Mouse (Mus musculus): ENCODE data around the gene Srebf2. TPM values are rescaled to one million over a fixed set of nuclear protein-coding genes. Genes with fewer than 3 reads are reported as not detected.
A peak's percentile ranks its signal among the peaks of the same experiment; 100 is the strongest.
"Not testable (repeated sequence)": the region's sequence is repeated elsewhere in the genome, so short reads cannot be mapped to it uniquely, and the experiment has no call there.

Srebf2 gene
- polyA plus RNA-seq (2012; ENCODE audit: insufficient read depth, insufficient read length, missing spikeins) = 53.3 and 63.9 TPM in 2 replicates

DNA sequence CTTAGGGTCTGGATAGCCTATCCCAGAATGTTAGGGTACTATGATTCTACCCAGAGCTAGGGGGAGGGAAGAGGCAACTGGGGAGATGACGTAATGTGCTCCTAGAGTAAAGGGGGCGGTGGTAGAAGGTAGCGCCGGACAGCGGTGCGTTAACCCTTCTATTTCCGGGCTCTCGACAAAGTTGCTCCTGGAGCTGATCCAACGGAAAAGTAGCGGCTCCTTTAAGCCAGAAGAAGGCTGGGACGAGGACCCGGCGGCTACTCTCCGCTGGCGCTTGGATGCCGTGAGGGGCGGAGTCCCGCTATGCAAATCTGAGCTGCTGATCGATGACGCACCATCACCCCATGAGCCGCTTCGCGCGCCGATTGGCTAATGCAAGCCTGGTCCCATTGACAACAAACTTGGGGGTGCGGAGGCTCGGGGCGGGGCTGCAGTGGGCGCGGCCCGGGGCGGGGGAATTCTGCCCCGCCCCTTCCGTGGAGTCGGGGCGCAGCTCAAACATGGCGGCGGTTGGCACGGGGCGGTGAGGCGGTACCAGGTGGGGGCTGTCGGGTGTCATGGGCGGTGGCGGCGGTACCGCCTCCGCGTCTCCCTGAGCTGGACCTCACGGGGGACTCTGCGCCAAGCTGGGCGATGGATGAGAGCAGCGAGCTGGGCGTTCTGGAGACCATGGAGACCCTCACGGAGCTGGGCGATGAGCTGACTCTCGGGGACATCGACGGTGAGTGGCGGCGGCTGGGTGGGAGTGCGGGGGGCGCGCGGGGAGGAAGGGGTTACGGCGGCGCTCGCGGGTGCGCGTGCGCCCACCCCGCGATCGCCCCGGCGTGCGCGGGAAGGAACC, at the start of gene Srebf2:
Srebf2 (plus strand) TSS at position 412 of the 841 bp plus-strand sequence.
- no peak for TF ChIP-seq CTCF (IDR thresholded peaks at IDR 0.05; ENCODE audit: low read depth, low read length)
- TF ChIP-seq POLR2A (IDR thresholded peaks at IDR 0.05; ENCODE audit: borderline replicate concordance, low read depth, low read length) = peak; percentile 25; the same call in 1 of the 2 replicates
- Histone ChIP-seq H3K4me3 (ENCODE audit: insufficient read depth, low read length) (peak within 1 kb of the TSS; percentile 95), H3K4me1 (ENCODE audit: control insufficient read depth, insufficient read depth, low read length) (peaks cover 30% of the 10 kb centered on the region), H3K27ac (ENCODE audit: insufficient read depth, low read depth, low read length) (peak within 1 kb of the TSS; percentile 89)

DNA sequence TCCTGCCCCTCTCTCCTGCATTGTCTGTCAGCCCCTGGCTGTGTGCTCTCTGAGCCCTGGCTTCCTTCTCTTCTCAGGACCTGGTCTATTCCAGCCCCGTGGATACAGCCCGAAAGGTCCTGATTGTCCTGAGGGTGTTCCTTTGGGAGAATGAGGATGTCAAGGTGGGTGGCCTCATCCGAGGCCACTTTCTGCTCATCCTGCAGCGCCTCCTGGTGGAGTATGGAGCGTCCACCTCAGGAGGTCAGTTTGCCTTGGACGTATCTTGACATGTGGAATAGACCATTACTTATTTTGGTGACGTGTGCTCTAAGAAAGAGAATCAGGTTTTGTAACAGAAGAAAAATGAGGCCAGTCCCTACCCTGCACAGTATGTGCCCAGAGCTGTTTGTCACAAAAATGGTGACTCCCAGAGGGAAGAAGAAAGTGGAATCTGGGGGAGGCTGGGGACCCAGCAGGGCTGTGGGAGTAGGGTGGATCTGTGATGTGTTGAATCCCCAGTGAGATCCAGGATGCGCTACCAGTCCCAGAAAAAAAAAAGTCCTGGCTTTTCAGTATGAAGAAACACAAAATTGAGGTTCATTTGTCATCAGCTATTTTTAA, 39.9 kb upstream of the Srebf2 start:
- no peak overlapping the region for H3K27ac ChIP-seq (ENCODE audit: insufficient read depth, low read depth, low read length)
- TF ChIP-seq POLR2A (IDR thresholded peaks at IDR 0.05; ENCODE audit: borderline replicate concordance, low read depth, low read length) (no peak), CTCF (IDR thresholded peaks at IDR 0.05; ENCODE audit: low read depth, low read length) (peak; percentile 85; the same call in 1 of the 2 replicates)
- no peaks in the 10 kb centered on the region for H3K4me1 ChIP-seq (ENCODE audit: control insufficient read depth, insufficient read depth, low read length)
- no peak overlapping the region for H3K4me3 ChIP-seq (ENCODE audit: insufficient read depth, low read length)

DNA sequence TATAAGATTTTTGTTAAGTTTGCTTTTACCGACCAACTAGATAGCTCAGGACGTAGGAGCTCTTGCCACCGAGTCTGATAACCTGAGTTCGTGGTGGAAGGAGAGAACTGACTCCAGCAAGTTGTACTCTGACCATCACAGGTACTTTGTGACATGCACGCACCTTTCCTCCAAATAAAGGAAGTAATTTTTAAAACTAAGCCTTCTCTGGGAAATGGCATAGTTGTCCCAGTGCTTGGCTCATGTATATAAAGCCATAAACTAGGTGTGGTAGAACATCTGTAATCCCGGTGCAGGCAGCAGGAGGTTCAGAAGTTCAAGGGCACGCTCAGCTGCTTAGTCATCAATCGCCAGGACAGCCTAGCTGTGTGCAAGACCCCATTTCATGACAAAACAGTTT, 26.4 kb upstream of the Srebf2 start:
- Histone ChIP-seq H3K4me3 (ENCODE audit: insufficient read depth, low read length) (no peak overlapping the region), H3K4me1 (ENCODE audit: control insufficient read depth, insufficient read depth, low read length) (peaks cover 3% of the 10 kb centered on the region), H3K27ac (ENCODE audit: insufficient read depth, low read depth, low read length) (no peak overlapping the region)
- TF ChIP-seq POLR2A (IDR thresholded peaks at IDR 0.05; ENCODE audit: borderline replicate concordance, low read depth, low read length) (no peak), CTCF (IDR thresholded peaks at IDR 0.05; ENCODE audit: low read depth, low read length) (no peak)

DNA sequence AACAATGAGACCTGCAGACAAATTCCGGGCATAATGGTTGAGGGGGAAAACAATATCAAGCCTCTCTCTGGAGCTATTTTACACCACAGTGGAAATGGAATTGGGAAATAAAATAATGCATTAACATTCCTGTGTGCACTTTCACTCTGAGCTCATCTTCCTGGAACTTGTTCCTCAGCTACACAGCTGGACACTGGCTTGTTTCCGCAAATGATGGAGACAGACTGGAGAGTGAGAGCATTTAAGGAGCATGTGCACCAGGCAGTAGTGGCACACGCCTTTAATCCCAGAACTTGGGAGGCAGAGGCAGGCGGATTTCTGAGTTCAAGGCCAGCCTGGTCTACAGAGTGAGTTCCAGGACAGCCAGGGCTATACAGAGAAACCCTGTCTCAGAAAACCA, 20.3 kb upstream of the Srebf2 start:
- Histone ChIP-seq H3K27ac (ENCODE audit: insufficient read depth, low read depth, low read length) (peak overlapping the region; percentile 73), H3K4me1 (ENCODE audit: control insufficient read depth, insufficient read depth, low read length) (peaks cover 19% of the 10 kb centered on the region)
- H3K4me3 ChIP-seq (ENCODE audit: insufficient read depth, low read length) = not testable (repeated sequence)

DNA sequence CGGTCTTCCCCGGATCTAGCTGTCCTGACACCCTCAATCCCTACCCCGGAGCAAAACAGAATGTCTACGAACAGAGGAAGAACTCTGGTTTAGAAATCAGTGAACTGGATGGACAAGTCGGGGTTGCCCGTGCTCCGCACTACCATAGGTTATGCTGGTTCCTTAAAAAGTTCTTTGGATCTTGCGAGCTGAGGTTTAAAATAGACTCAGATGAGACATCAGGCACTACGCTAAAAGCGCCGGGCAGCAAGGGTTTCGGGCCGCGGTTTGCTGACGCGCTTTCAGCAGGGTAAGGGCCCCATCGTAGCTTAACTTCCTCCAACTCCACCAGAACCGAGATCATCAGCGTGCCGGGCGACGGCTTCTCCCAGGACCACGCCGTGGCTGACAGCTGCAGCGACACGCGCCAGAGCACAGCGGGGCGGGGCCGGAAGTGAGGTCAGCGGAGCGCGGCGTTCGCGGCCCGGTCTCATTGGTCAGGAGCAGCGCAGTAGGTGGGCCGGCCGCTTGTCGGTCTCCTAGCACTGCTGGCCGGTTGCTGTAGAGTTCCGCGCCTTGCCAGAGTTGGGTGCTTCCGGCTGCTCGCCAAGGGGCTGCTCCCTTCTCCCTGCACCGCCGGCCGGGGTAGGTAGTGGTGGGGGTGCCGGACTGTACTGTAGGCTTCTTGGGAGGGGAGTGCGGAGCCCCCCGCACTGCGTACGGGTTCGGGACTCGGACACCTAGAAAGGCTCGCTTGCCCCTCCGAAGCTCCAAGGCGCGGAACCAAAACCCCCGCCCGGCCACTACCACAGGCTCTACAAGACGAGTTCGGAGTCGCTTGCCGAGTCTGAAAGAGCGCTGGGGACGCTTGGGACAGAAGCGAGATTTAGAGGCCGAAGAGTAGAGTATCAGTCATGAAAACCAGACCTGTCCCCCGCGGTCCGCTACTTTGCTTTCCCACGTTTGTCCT, 19.3 kb upstream of the Srebf2 start, which contains the start of gene Ccdc134:
Ccdc134 (plus strand) TSS at position 497 of the 949 bp plus-strand sequence.
- H3K4me1 ChIP-seq (ENCODE audit: control insufficient read depth, insufficient read depth, low read length) = peaks cover 19% of the 10 kb centered on the region
- TF ChIP-seq CTCF (IDR thresholded peaks at IDR 0.05; ENCODE audit: low read depth, low read length) = no peak
- no peak for TF ChIP-seq POLR2A (IDR thresholded peaks at IDR 0.05; ENCODE audit: borderline replicate concordance, low read depth, low read length)
- peak within 1 kb of the TSS; percentile 73 for H3K27ac ChIP-seq (ENCODE audit: insufficient read depth, low read depth, low read length)
- peak within 1 kb of the TSS; percentile 85 for H3K4me3 ChIP-seq (ENCODE audit: insufficient read depth, low read length)

DNA sequence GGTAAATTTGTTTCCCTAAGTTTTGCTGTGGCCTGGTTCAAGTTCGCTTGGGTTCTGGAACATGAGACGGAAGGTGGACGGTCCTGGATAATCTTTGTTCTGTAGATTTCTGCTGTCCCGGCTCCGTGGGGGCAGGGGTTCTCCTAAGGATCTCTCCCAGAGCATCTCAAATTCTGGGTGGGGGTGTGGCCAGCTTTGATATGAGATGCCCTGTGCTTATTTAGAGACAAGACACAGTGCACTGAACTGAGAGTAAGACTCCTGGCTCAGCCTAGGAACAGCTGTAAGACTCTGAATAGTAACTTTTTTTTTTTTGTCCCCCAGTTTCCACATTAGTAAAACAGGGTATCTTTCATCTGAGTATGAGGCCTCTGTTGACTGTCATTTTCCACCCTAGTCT, 18.6 kb upstream of the Srebf2 start:
- Histone ChIP-seq H3K4me1 (ENCODE audit: control insufficient read depth, insufficient read depth, low read length) (peaks cover 19% of the 10 kb centered on the region), H3K4me3 (ENCODE audit: insufficient read depth, low read length) (peak overlapping the region; percentile 85), H3K27ac (ENCODE audit: insufficient read depth, low read depth, low read length) (no peak overlapping the region; the same call in 1 of the 2 replicates)
- TF ChIP-seq CTCF (IDR thresholded peaks at IDR 0.05; ENCODE audit: low read depth, low read length) (no peak), POLR2A (IDR thresholded peaks at IDR 0.05; ENCODE audit: borderline replicate concordance, low read depth, low read length) (no peak)

DNA sequence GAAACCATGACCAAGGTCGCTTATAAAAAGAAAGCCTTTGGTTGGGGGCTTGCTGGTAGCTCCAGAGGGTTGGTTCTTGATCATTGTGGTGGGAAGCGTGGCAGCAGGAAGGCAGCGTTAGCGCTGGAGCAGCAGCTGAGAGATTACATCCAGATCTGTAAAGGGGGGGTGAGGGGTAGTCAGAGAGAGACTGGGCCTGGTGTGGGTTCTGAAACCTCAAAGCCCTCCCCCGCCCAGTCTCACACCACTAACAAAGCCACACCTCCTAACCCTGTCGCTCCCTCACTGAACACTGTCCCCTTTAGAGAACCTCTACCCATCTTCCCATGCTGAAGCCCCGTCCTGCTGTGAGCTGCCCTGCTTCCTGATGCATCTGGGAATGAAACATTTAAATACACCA, 16.4 kb upstream of the Srebf2 start:
- Histone ChIP-seq H3K4me3 (ENCODE audit: insufficient read depth, low read length) (no peak overlapping the region), H3K4me1 (ENCODE audit: control insufficient read depth, insufficient read depth, low read length) (peaks cover 15% of the 10 kb centered on the region)
- TF ChIP-seq CTCF (IDR thresholded peaks at IDR 0.05; ENCODE audit: low read depth, low read length) (no peak), POLR2A (IDR thresholded peaks at IDR 0.05; ENCODE audit: borderline replicate concordance, low read depth, low read length) (no peak)

DNA sequence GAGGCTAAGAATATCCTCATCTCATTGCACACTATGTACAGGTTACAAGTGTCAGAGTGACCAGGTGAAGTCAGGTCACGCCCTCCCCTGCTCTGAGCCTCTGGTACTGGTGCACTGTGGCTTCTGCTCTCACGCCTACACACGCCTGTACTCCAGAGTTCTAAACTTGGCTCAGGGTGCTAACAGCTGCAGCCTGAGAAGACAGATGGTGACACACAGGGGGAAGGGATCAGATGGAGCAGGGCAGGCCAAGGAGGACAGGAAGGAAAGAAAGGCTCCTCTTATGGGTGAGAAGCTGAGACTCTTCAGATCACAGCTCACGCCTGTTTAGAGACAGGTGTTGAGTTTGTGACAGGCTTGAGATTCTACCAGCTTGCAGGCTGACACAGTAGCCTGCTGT, 11.6 kb upstream of the Srebf2 start:
- Histone ChIP-seq H3K4me1 (ENCODE audit: control insufficient read depth, insufficient read depth, low read length) (no peaks in the 10 kb centered on the region), H3K27ac (ENCODE audit: insufficient read depth, low read depth, low read length) (no peak overlapping the region), H3K4me3 (ENCODE audit: insufficient read depth, low read length) (no peak overlapping the region)
- TF ChIP-seq CTCF (IDR thresholded peaks at IDR 0.05; ENCODE audit: low read depth, low read length) (no peak), POLR2A (IDR thresholded peaks at IDR 0.05; ENCODE audit: borderline replicate concordance, low read depth, low read length) (no peak)

More for the DNA sequence above, 16.4 kb upstream of the Srebf2 start:
- H3K27ac ChIP-seq (ENCODE audit: insufficient read depth, low read depth, low read length) = no peak overlapping the region

DNA sequence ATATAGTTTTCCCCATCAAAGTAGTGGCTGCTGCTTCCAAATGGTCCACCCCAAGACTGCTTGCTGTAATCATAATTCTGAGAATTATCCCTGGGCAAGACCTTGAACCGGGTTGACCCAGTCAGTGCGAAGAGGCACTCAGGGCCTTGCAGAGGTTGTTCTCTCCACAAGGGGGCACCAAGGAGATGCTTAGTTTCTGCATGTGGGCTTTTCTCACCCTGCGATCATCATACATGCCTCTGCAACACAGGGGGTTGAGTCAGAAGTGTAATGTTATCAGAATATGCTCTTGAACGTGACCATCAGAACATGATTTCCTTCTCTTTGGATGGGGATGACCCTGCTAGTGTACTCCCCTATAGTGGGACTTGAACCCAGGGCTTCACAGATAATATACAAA, 8.4 kb upstream of the Srebf2 start:
- TF ChIP-seq CTCF (IDR thresholded peaks at IDR 0.05; ENCODE audit: low read depth, low read length) (peak; percentile 65; the same call in 1 of the 2 replicates), POLR2A (IDR thresholded peaks at IDR 0.05; ENCODE audit: borderline replicate concordance, low read depth, low read length) (no peak)

More for the DNA sequence above, 8.4 kb upstream of the Srebf2 start:
- no peak overlapping the region for H3K4me3 ChIP-seq (ENCODE audit: insufficient read depth, low read length)
- H3K27ac ChIP-seq (ENCODE audit: insufficient read depth, low read depth, low read length) = no peak overlapping the region
- no peaks in the 10 kb centered on the region for H3K4me1 ChIP-seq (ENCODE audit: control insufficient read depth, insufficient read depth, low read length)

Data from bone marrow macrophage, adult 2 months (primary cell).